Mouse (Mus musculus) T-cell, adult 2 months (primary cell): ENCODE data around the gene Wdr19.
"Not testable (repeated sequence)": the region's sequence is repeated elsewhere in the genome, so short reads cannot be mapped to it uniquely, and the experiment has no call there.

Source experiments
- DNase-seq: peaks from one replicate; pipeline ENCODE4 v3.0.0; 2022; ENCODE audit warnings: low spot score

Gene Wdr19

DNA sequence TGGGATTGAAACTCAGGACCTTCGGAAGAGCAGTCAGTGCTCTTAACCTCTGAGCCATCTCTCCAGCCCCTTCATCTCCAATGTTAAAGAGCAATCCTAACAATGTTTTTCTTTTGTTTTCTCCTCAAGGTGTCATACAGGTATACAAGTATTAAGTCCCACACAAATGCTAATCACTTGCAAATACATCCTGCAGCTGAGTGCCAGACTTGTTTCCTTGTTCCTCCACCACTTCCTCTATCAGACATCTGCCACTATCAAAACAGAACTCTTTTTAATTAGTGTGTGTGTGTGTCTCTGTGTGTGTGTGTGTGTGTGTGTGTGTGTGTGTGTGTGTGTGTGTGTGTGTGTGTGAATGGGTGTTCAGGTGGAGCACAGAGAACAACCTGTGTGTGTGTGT lies 100.1 kb downstream of the Wdr19 start:
- not testable (repeated sequence) for DNase-seq

DNA sequence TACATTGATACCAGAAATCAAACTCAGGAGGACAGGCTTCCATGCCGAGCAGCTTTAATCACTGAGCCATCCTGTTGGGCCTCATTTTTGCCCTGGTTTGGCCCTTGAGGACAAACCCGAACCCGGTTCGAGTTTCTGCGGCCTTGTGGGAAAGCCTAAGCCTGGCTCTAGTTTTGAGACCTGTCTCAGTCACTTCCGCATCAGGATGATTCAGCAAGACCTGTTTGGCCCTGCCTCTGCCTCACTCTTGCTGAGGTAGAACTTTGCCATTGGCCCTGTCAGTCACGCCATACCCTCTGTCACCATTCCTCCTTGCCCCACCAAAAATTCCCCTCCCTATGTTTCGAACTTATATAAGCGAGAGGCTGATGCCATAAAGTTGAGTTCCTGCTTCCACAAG lies 100.6 kb downstream of the Wdr19 start:
- no peak for DNase-seq

DNA sequence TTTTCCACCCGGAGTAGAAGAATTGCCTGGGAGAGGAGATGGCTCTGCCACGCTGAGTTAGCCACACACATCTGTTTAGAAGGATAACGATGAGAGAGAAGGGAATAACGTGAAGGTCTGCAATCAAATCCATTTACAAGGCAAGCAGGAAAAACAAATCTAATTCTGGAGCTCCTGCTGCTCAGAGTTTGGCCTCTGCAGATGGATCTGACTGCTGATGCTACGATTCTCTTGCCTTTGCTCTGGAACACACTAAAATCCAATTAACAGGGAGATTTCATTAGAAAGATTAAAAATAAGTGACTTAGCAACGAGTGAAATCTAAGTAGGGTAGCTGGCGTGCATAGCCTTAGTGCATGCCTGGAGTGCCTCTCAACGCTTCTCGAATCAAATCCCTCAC lies 106.0 kb downstream of the Wdr19 start:
- DNase-seq = no peak

DNA sequence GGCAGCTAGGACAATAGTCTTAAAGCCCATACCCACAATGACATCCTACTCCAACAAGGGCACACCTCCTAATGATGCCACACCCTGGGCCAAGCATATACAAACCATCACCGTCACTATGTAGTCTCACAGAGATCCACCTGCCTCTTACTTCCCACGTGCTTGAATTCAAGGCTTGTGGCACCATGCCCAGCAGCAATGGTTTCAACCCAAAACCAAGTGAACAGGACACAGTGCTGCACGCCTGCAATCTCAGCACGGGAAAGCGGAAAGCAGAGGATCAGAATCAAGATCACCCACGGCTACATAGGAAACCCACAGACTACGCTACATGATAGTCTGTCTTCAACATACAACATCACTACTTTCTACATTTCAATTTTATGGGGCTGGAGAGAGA lies 108.7 kb downstream of the Wdr19 start:
- DNase-seq = no peak

DNA sequence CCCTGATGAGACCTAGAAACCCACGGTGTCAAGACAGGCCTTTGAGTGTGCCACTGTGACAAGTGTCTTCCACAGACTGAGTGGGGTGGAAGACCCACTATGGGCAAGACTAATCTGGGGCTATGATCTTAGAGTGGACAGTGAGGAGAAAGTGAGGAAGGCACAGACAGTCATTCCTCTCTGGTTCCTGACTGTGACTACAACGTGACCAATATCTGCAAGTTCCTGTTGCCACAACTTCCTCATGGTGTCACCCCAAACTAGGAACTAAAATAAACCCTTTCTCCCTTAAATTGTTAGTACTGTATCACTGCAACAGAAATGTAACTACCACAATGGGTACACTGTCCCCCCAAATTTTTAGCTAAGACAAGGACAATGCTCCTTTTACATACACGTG lies 109.4 kb downstream of the Wdr19 start:
- no peak for DNase-seq
